Mouse (Mus musculus): ENCODE data around the gene Rabgap1l.
A peak's percentile ranks its signal among the peaks of the same experiment; 100 is the strongest.

GRCm38 (mm10) chr1:160308996-160309395 is 484.0 kb downstream of the Rabgap1l start:
- peak; percentile 63; the same call in 1 of the 2 replicates for TF ChIP-seq POLR2A (IDR thresholded peaks at IDR 0.05; ENCODE audit: borderline replicate concordance, extremely low read depth, low read depth, low read length)
- TF ChIP-seq CTCF (IDR thresholded peaks at IDR 0.05; ENCODE audit: insufficient read depth, low read length), result no peak
